Mouse (Mus musculus): Measurements from ENCODE around the gene Pabpc1l.

DNA sequence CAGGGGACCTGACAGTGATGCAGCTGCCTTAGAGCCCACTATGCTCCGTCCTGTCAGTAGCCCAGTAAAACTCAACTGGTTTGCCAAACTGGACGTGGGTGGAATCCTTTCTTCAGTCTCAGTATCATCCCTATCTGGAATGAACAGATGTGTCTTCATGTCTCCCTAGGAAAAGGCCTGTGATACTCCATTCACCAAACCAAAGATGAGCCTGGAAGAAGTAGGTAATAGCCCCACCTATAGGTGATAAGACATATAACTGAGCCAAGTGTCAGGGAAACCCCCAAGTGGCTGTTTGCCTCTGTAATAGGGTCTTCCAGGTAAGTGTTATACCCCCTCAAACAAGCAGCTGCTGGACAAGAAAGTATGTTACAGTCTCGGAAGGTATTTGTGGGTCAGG, 6.3 kb upstream of the Pabpc1l start:
- no peak for TF ChIP-seq CTCF (IDR thresholded peaks at IDR 0.05; ENCODE audit: borderline replicate concordance, control insufficient read depth, extremely low read depth, insufficient read depth, low read length, poor library complexity)
- TF ChIP-seq POLR2A (IDR thresholded peaks at IDR 0.05; ENCODE audit: control insufficient read depth, extremely low read depth, insufficient read depth, low read length, poor library complexity) = no peak

All from thymus, adult 2 months (tissue).